ENCODE assay signal across 8 mouse cellular contexts in the genomic region with DNA sequence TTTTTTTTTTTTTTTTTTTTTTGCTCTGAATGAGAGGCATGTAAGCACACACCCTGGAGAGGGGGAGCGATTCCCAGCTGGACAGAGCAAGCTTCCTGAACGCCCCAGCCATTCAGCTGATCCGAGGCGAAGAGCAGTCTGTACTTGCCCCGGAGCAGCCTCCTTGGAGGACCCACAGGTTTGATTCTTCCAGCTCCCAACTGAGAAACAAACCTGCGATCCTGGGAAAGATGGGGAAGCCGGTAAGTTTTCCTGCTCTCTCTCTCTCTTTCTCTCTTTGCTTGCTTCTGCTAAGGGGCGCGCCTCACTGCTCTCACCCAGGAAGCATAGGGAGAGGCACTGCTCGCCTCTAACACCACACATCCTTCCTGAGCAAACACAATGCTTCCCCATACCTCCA. TPM values are rescaled to one million over a fixed set of nuclear protein-coding genes. Genes with fewer than 3 reads are reported as not detected.
A peak's percentile ranks its signal among the peaks of the same experiment; 100 is the strongest.
DNase-seq lines count a peak whose midpoint lies in the region; ATAC-seq and TF ChIP-seq lines count a peak whose summit lies in the region.

Gene Mid1, plus strand, starts transcription at position 69 of the 400 bp plus-strand sequence.

- no peak within 1 kb of the TSS; the same call in 1 of the 2 replicates for H3K9ac ChIP-seq in limb, embryonic 12.5 days (replicated peaks)
- no peak within 1 kb of the TSS for H3K9ac ChIP-seq in midbrain, embryonic 16.5 days (ENCODE audit: low read depth, low read length)

- 30% methylated on average over 10 of the region's 10 CpGs for WGBS in thymus, adult 2 months
- 21% methylated on average over 10 of the region's 10 CpGs for WGBS in hindbrain, embryonic 10.5 days
- WGBS in limb, embryonic 12.5 days = 16% methylated on average over 10 of the region's 10 CpGs
- 10% methylated on average over 10 of the region's 10 CpGs for WGBS in midbrain, embryonic 16.5 days

- DNase-seq in thymus, adult 2 months = no peak
- DNase-seq in thymus, adult 18-20 months = no peak
- peak; percentile 16 for DNase-seq in hindbrain, embryonic 10.5 days (ENCODE audit: low spot score)
- DNase-seq in frontal cortex, postnatal 14 days (ENCODE audit: low spot score in 2 of 2) = no peak
- DNase-seq in cerebellum, postnatal 36 days = no peak

- H3K4me1 ChIP-seq in thymus, adult 2 months (replicated peaks; ENCODE audit: control insufficient read depth, insufficient read depth, low read length) = no peaks in the 10 kb centered on the region
- no peaks in the 10 kb centered on the region for H3K4me1 ChIP-seq in embryonic fibroblast, embryonic 13.5 days (ENCODE audit: control insufficient read depth, insufficient read depth, low read length)
- H3K4me1 ChIP-seq in hindbrain, embryonic 10.5 days (replicated peaks) = no peaks in the 10 kb centered on the region
- no peaks in the 10 kb centered on the region for H3K4me1 ChIP-seq in limb, embryonic 12.5 days (replicated peaks)
- H3K4me1 ChIP-seq in midbrain, embryonic 16.5 days (ENCODE audit: control insufficient read depth, insufficient read depth, low read length) = no peaks in the 10 kb centered on the region

- H3K4me2 ChIP-seq in limb, embryonic 12.5 days = peak within 1 kb of the TSS; percentile 47
- peak within 1 kb of the TSS; percentile 35 for H3K4me2 ChIP-seq in midbrain, embryonic 16.5 days (ENCODE audit: low read length)

- TF ChIP-seq CTCF in thymus, adult 2 months (IDR thresholded peaks at IDR 0.05; ENCODE audit: borderline replicate concordance, control insufficient read depth, extremely low read depth, insufficient read depth, low read length, poor library complexity) = no peak
- no peak for TF ChIP-seq CTCF in embryonic fibroblast, embryonic 13.5 days (IDR thresholded peaks at IDR 0.05; ENCODE audit: borderline replicate concordance, insufficient read depth, low read length)

- H3K4me3 ChIP-seq in thymus, adult 2 months (ENCODE audit: control insufficient read depth, insufficient read depth, low read length) = no peak within 1 kb of the TSS
- peak within 1 kb of the TSS; percentile 48 for H3K4me3 ChIP-seq in embryonic fibroblast, embryonic 13.5 days (ENCODE audit: insufficient read depth, low read length)
- H3K4me3 ChIP-seq in hindbrain, embryonic 10.5 days = peak within 1 kb of the TSS; percentile 43
- H3K4me3 ChIP-seq in limb, embryonic 12.5 days (replicated peaks) = peak within 1 kb of the TSS; percentile 23; the same call in 1 of the 2 replicates
- H3K4me3 ChIP-seq in midbrain, embryonic 16.5 days (ENCODE audit: low read depth, low read length) = peak within 1 kb of the TSS; percentile 12

- H3K9me3 ChIP-seq in hindbrain, embryonic 10.5 days = no peaks in the 10 kb centered on the region
- no peaks in the 10 kb centered on the region for H3K9me3 ChIP-seq in limb, embryonic 12.5 days
- H3K9me3 ChIP-seq in midbrain, embryonic 16.5 days (replicated peaks; ENCODE audit: control insufficient read depth, low read length, poor library complexity, severe bottlenecking) = no peaks in the 10 kb centered on the region

- TF ChIP-seq POLR2A in thymus, adult 2 months (IDR thresholded peaks at IDR 0.05; ENCODE audit: control insufficient read depth, extremely low read depth, insufficient read depth, low read length, poor library complexity) = no peak
- no peak for TF ChIP-seq POLR2A in embryonic fibroblast, embryonic 13.5 days (IDR thresholded peaks at IDR 0.05; ENCODE audit: low read depth, low read length)

- no peak within 1 kb of the TSS for H3K27ac ChIP-seq in thymus, adult 2 months (ENCODE audit: control insufficient read depth, insufficient read depth, low read length)
- no peak within 1 kb of the TSS for H3K27ac ChIP-seq in embryonic fibroblast, embryonic 13.5 days (ENCODE audit: insufficient read depth, low read length)
- H3K27ac ChIP-seq in hindbrain, embryonic 10.5 days = peak within 1 kb of the TSS; percentile 73
- no peak within 1 kb of the TSS; the same call in 1 of the 2 replicates for H3K27ac ChIP-seq in limb, embryonic 12.5 days
- H3K27ac ChIP-seq in midbrain, embryonic 16.5 days (ENCODE audit: low read length) = no peak within 1 kb of the TSS

- no peaks in the 10 kb centered on the region for H3K27me3 ChIP-seq in thymus, adult 2 months (ENCODE audit: control insufficient read depth, insufficient read depth, low read length)
- peaks cover 50% of the 10 kb centered on the region for H3K27me3 ChIP-seq in hindbrain, embryonic 10.5 days (ENCODE audit: insufficient read depth, poor library complexity, severe bottlenecking)
- H3K27me3 ChIP-seq in limb, embryonic 12.5 days = peaks cover 7% of the 10 kb centered on the region
- H3K27me3 ChIP-seq in midbrain, embryonic 16.5 days (ENCODE audit: control insufficient read depth, insufficient read depth, low read depth, low read length) = peaks cover 2% of the 10 kb centered on the region; the same call in 1 of the 2 replicates

- no peak for ATAC-seq in limb, embryonic 12.5 days (ENCODE audit: insufficient number of reproducible peaks, insufficient read depth, low FRiP score, low TSS enrichment, low read depth)
- no peak for ATAC-seq in midbrain, embryonic 16.5 days

- no peaks in the 10 kb centered on the region for H3K36me3 ChIP-seq in thymus, adult 2 months (ENCODE audit: control insufficient read depth, insufficient read depth, low read length)
- no peaks in the 10 kb centered on the region for H3K36me3 ChIP-seq in hindbrain, embryonic 10.5 days
- no peaks in the 10 kb centered on the region for H3K36me3 ChIP-seq in limb, embryonic 12.5 days
- no peaks in the 10 kb centered on the region for H3K36me3 ChIP-seq in midbrain, embryonic 16.5 days (ENCODE audit: control insufficient read depth, insufficient read depth, low read length)

RNA-seq across cellular contexts. Expression of gene Mid1, which starts in this region (rescaled TPM):
- 10.4 and 11.8 TPM in 2 replicates for polyA plus RNA-seq in thymus, adult 2 months (2012; rRNA removed)
- polyA plus RNA-seq in embryonic fibroblast, embryonic 13.5 days (2011; ENCODE audit: insufficient read length, low read depth, missing spikeins) = 25.1 and 36.1 TPM in 2 replicates
- 16.0 and 16.8 TPM in 2 replicates for polyA plus RNA-seq in hindbrain, embryonic 10.5 days (2016; fragmentation: Nextera tagmentation; extraction: Ambion mirVana)
- 7.3 and 9.2 TPM in 2 replicates for polyA plus RNA-seq in limb, embryonic 12.5 days (2016; fragmentation: Nextera tagmentation; extraction: Ambion mirVana)
- 4.9 and 7.6 TPM in 2 replicates for polyA plus RNA-seq in midbrain, embryonic 16.5 days (2015; fragmentation: Nextera tagmentation; extraction: Ambion mirVana)
